Mouse (Mus musculus): ENCODE measurements around the gene Vmn1r67.

DNA sequence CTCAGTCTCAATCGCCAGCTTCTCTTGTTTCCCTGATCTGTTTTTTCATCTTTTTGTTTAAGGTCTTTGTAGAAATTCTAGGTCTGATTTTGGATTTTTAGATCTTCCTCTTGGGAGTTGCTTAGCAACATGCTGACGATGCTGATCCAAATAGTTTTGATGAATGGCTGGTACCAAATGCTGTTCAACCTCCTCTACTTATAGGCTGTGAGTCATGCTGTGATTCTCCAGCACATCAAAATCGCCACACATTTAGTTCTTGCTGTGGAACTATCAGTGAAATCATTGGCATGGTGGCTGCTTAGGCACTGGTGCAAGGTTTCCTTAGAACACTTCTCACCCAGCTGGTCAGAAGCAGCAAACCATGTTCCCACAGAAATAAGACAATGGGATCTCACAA lies 15.0 kb downstream of the Vmn1r67 start:
- no peak for TF ChIP-seq POLR2A (IDR thresholded peaks at IDR 0.05; ENCODE audit: control insufficient read depth, extremely low read depth, insufficient read depth, low read length, poor library complexity)
- TF ChIP-seq CTCF (IDR thresholded peaks at IDR 0.05; ENCODE audit: borderline replicate concordance, control insufficient read depth, extremely low read depth, insufficient read depth, low read length, poor library complexity): no peak
